Mouse (Mus musculus): Measurements from ENCODE around the gene Ltb.

- TF ChIP-seq CTCF (IDR thresholded peaks at IDR 0.05; ENCODE audit: borderline replicate concordance, extremely low read depth, insufficient read depth, insufficient read length) = peak; percentile 54; the same call in 1 of the 2 replicates
- TF ChIP-seq POLR2A (IDR thresholded peaks at IDR 0.05; ENCODE audit: borderline replicate concordance, extremely low read depth, insufficient read depth, insufficient read length, poor library complexity, severe bottlenecking) = no peak
Measured at GRCm38 (mm10) chr17:35166352-35167035, 27.7 kb upstream of the Ltb start.

Data from brain, embryonic 14.5 days (tissue).